Mouse (Mus musculus) stomach, postnatal 0 days (tissue): Measurements from ENCODE around the gene Ube2h. TPM values are rescaled to one million over a fixed set of nuclear protein-coding genes. Genes with fewer than 3 reads are reported as not detected.
"Not testable (repeated sequence)": the region's sequence is repeated elsewhere in the genome, so short reads cannot be mapped to it uniquely, and the experiment has no call there.

Experiments used
- ATAC-seq: fragments of 200-750 bp; cut with Nextera tagmentation; 2 replicates; pipeline ENCODE4 v1.8.0; 2017; ENCODE audit not compliant: low FRiP score, low TSS enrichment
- DNase-seq: peaks from one replicate; pipeline ENCODE4 v3.0.0-alpha.2; 2016; ENCODE audit warnings: low spot score
- H3K27ac ChIP-seq: fragments of 300-500 bp; sonication (generic); replicated peaks from 2 replicates; pipeline ENCODE4 v1.5.1; 2014; ENCODE audit warnings: mild to moderate bottlenecking, control low read depth
- H3K27me3 ChIP-seq: fragments of 300-500 bp; sonication (generic); 2 replicates; pipeline ENCODE4 v1.6.1; 2014; ENCODE audit warnings: low read length; ENCODE audit not compliant: control insufficient read depth, insufficient read depth
- H3K36me3 ChIP-seq: fragments of 300-500 bp; sonication (generic); 2 replicates; pipeline ENCODE4 v1.6.1; 2014; ENCODE audit warnings: low read length, mixed read lengths; ENCODE audit not compliant: control insufficient read depth, insufficient read depth
- H3K4me1 ChIP-seq: fragments of 300-500 bp; sonication (generic); replicated peaks from 2 replicates; pipeline ENCODE4 v1.6.1; 2014; ENCODE audit warnings: antibody characterized with exemption; ENCODE audit not compliant: control insufficient read depth, insufficient read depth
- H3K4me2 ChIP-seq: fragments of 300-500 bp; sonication (generic); replicated peaks from 2 replicates; pipeline ENCODE4 v1.6.1; 2014; ENCODE audit warnings: low read depth, mild to moderate bottlenecking, control low read depth, moderate library complexity
- H3K4me3 ChIP-seq: fragments of 300-500 bp; sonication (generic); 2 replicates; pipeline ENCODE4 v1.5.1; 2014; ENCODE audit warnings: low read depth, low read length, control low read depth
- H3K9ac ChIP-seq: fragments of 300-500 bp; sonication (generic); 2 replicates; pipeline ENCODE4 v1.6.1; 2014; ENCODE audit warnings: mild to moderate bottlenecking, low read length, control low read depth, mixed read lengths
- H3K9me3 ChIP-seq: fragments of 300-500 bp; sonication (generic); 2 replicates; pipeline ENCODE4 v1.6.1; 2016; ENCODE audit warnings: low read length; ENCODE audit not compliant: control insufficient read depth
- CTCF ChIP-seq: IDR thresholded peaks from 2 replicates; pipeline ENCODE4 v1.5.1; 2016; ENCODE audit warnings: antibody characterized with exemption, low read depth, mild to moderate bottlenecking, moderate library complexity
- EP300 ChIP-seq: optimal IDR thresholded peaks from 2 replicates; pipeline ENCODE3; 2016; ENCODE audit warnings: antibody characterized with exemption
- WGBS: fragments of 180-500 bp; shearing (Covaris S2); extraction: QIAGEN DNeasy Blood & Tissue Kit; methylation state at CpG from one replicate; pipeline ENCODE4 v1.1.7; 2014; 5-methylcytosine and 5-hydroxymethylcytosine counted together
- polyA plus RNA-seq: library from polyadenylated mRNA; unstranded; fragments of >200 nt; fragmentation: Nextera tagmentation; extraction: Ambion mirVana; gene quantifications from 2 replicates; pipeline ENCODE4 v1.2.1, GENCODE M21; 2015

The Ube2h gene
- polyA plus RNA-seq, 1 experiment from 2014 or later: 25.2 TPM

GRCm38 (mm10) chr6:30212468-30212867 lies 91.9 kb downstream of the Ube2h start:
- H3K27ac ChIP-seq: no peak overlapping the region
- H3K27me3 ChIP-seq: no peaks in the 10 kb centered on the region
- DNase-seq (no peak), ATAC-seq (no peak)
- no peak overlapping the region for H3K9ac ChIP-seq
- no peak overlapping the region for H3K4me3 ChIP-seq
- no peak for TF ChIP-seq EP300
- no peak for TF ChIP-seq CTCF
- H3K36me3 ChIP-seq: peaks cover 5% of the 10 kb centered on the region; the same call in 1 of the 2 replicates
- 90% methylated on average over 8 of the region's 8 CpGs for WGBS
- no peak overlapping the region for H3K4me2 ChIP-seq
- no peaks in the 10 kb centered on the region for H3K4me1 ChIP-seq
- H3K9me3 ChIP-seq: no peaks in the 10 kb centered on the region

- H3K4me3 ChIP-seq: no peak overlapping the region
- no peak overlapping the region for H3K4me2 ChIP-seq
- H3K27ac ChIP-seq: 0 out of 2 replicates have a peak overlapping the region, but pooled peaks have one; percentile 13
- no peak overlapping the region for H3K9ac ChIP-seq
- TF ChIP-seq CTCF: no peak
- TF ChIP-seq EP300: no peak
- WGBS: 69% methylated on average over 16 of the region's 16 CpGs
- ATAC-seq (0 out of 2 replicates have a peak, but pooled peaks have one; percentile 12), DNase-seq (no peak)
- H3K27me3 ChIP-seq: no peaks in the 10 kb centered on the region
- no peaks in the 10 kb centered on the region for H3K4me1 ChIP-seq
- H3K36me3 ChIP-seq: peaks cover 5% of the 10 kb centered on the region; the same call in 1 of the 2 replicates
- H3K9me3 ChIP-seq: no peaks in the 10 kb centered on the region
These were observed 92.5 kb downstream of the Ube2h start for GRCm38 (mm10) chr6:30211641-30212455.

DNA sequence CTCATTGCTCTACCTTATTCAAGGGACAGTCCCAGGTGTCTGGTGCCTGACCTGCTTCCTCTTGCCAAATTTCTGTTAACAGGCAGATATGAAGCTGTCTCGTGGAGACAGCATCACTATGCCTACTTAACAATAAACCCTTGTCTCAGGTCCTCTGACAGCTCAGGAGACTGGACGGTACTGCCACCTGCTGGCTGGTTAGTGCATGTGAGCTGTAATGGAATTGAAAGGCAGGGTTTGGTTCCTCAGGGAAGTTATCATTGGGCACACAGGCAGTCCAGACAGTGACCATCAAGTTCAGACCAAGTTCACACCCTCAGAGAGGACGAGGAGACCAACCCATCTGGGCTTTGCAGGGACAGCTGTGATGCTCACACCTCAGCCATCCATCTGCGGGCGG lies 93.6 kb downstream of the Ube2h start:
- H3K27ac ChIP-seq: no peak overlapping the region
- H3K9me3 ChIP-seq: no peaks in the 10 kb centered on the region
- peaks cover 5% of the 10 kb centered on the region; the same call in 1 of the 2 replicates for H3K36me3 ChIP-seq
- H3K9ac ChIP-seq: no peak overlapping the region
- peak; percentile 62 for ATAC-seq
- no peak overlapping the region for H3K4me3 ChIP-seq
- peak; percentile 75 for DNase-seq
- H3K4me1 ChIP-seq: no peaks in the 10 kb centered on the region
- TF ChIP-seq CTCF (peak; percentile 94), EP300 (no peak)
- H3K4me2 ChIP-seq: no peak overlapping the region
- H3K27me3 ChIP-seq: no peaks in the 10 kb centered on the region
- WGBS: 36% methylated on average over 5 of the region's 5 CpGs

GRCm38 (mm10) chr6:30208844-30209243 lies 95.5 kb downstream of the Ube2h start:
- Histone ChIP-seq H3K27ac (no peak overlapping the region), H3K36me3 (no peaks in the 10 kb centered on the region), H3K9me3 (no peaks in the 10 kb centered on the region), H3K4me3 (no peak overlapping the region), H3K9ac (no peak overlapping the region), H3K4me1 (no peaks in the 10 kb centered on the region), H3K4me2 (no peak overlapping the region), H3K27me3 (no peaks in the 10 kb centered on the region)
- no peak for DNase-seq
- WGBS: 49% methylated on average over 4 of the region's 4 CpGs
- TF ChIP-seq EP300 (no peak), CTCF (no peak)
- no peak for ATAC-seq

- Histone ChIP-seq H3K4me1 (no peaks in the 10 kb centered on the region), H3K27me3 (no peaks in the 10 kb centered on the region), H3K9ac (0 out of 2 replicates have a peak overlapping the region, but pooled peaks have one; percentile 13), H3K9me3 (no peaks in the 10 kb centered on the region), H3K36me3 (no peaks in the 10 kb centered on the region), H3K27ac (no peak overlapping the region), H3K4me3 (peak overlapping the region; percentile 17; the same call in 1 of the 2 replicates), H3K4me2 (peak overlapping the region; percentile 53)
- 8% methylated on average over 30 of the region's 30 CpGs for whole genome bisulfite sequencing
- TF ChIP-seq EP300: no peak
- peak; percentile 94 for TF ChIP-seq CTCF
- peak; percentile 79 for DNase-seq
- peak; percentile 86 for ATAC-seq
These were observed 98.6 kb downstream of the Ube2h start for GRCm38 (mm10) chr6:30205587-30206202.

DNA sequence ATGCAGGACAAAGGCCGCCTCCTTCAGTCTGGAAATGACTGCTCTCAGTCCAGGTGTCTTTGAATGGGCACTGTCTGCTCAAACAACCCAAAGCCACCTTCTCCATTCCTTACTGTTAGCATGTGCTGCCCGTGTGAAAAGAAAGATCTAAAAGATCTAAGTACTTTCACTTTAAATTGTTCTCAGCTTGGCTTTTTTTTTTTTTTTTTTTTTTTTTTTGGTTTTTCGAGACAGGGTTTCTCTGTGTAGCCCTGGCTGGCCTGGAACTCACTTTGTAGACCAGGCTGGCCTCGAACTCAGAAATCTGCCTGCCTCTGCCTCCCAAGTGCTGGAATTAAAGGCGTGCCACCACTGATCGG lies 99.2 kb downstream of the Ube2h start:
- not testable (repeated sequence) for H3K27ac ChIP-seq, H3K4me3 ChIP-seq, H3K4me2 ChIP-seq, H3K27me3 ChIP-seq, H3K36me3 ChIP-seq, H3K9me3 ChIP-seq, DNase-seq, H3K4me1 ChIP-seq, ATAC-seq, H3K9ac ChIP-seq
- 81% methylated on average over 5 of the region's 6 CpGs for WGBS
